Mouse (Mus musculus) frontal cortex, postnatal 36 days (tissue): ENCODE data around the gene Hist3h2a.
"Not testable (repeated sequence)": the region's sequence is repeated elsewhere in the genome, so short reads cannot be mapped to it uniquely, and the experiment has no call there.

ENCODE experiments used
- DNase-seq, 2 experiments: peaks; one replicate each; pipeline ENCODE4 v3.0.0; 2022; ENCODE audit warnings: low spot score in 2 of 2

The Hist3h2a gene

DNA sequence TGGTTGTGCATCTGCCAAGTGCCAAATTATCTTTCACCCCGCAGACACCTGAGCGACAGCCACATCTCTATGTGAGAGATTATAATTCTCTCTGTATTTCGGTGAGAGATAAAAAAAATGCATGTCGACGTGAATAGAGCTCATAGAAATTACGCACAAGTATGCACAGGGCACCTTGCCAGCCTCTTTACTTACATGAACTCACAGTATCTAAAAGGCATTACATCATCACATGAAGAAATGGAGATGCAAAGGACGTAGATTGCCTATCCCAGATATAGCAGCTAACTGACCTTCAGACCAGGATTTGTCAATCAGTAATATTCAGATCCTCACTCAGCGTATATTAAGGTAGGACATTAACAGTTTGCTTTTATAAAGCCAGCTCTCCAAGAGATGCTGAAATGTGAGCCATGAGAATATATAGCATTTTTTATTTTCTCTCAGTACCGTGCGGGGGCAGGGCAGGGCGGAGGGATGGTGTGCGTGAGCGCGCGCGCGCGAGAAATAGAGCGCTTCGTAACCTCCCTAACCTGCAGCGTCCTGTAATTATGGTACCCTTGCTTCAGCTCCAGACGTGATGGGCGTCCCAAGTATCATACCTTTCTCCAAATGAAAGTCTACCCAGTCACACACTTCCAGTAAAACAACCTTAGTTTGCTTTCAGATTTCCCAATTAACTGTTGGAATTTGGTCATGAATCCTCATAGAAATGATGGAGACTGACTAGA is 6.5 kb upstream of the Hist3h2a start:
- DNase-seq, result peak; percentile 65 to 75

GRCm38 (mm10) chr11:58948542-58949479 is 5.7 kb upstream of the Hist3h2a start, which contains the start of gene Hist3h2ba:
Hist3h2ba (plus strand) TSS chr11:58948920.
- peak; percentile 87 to 89 for DNase-seq

- DNase-seq, result peak in 1 of 2 experiments; percentile 60
These were observed 4.7 kb upstream of the Hist3h2a start for GRCm38 (mm10) chr11:58949480-58950431.

DNA sequence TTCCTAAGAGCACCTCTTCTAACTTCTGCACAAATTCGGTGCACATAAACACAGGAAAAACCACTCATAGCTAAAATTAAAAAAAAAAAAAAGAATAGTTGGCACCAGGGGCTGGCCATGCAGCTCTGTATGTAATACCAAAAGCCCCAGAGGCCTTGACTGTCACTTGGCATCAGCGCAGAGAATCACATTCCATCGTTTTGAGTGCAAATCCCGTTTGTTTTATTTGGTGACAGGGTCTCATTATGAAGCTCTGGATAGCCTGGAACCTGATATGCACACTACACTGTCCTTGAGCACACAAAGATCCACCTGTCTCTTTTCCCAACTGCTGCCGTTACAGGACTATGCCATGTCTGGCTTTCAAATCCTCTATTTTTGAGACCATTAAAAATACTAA is 3.3 kb upstream of the Hist3h2a start:
- DNase-seq, result no peak

DNA sequence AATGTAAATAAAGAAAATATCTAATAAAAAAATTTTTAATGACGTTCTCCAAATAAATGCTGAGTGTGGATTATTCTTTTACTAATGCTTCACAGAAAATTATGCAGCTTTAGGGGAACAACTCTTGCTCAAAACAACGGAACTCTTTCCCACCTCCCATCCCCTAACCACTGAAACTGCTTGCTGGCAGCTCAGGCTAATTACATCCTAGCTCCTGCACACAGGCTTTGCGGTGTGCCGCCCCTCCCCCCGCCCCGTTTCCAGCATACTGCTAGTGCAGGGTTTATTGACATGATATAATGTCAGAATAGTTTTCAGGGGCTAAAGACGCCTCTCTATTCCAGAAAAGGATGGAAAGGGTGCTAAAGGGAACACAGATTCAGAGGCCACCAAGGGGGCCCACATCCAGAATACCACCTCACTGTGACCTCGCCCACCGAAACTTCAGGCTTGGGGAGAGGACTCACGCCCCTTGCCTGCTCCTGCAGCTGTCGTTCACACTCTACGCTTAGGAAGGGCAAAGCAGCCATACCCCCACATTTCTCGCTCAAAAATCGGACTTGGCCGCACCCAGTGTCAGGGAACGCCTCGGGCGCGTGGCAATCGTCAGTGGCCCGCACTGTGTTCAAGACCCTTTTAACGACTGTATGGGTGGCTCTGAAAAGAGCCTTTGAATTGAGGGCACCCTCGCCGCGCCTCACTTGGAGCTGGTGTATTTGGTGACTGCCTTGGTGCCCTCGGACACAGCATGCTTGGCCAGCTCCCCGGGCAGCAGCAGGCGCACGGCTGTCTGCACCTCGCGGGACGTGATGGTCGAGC is 925 bp upstream of the Hist3h2a start:
- no peak for DNase-seq

GRCm38 (mm10) chr11:58954170-58954419 is 390 bp upstream of the Hist3h2a start:
- DNase-seq, result not testable (repeated sequence)

DNA sequence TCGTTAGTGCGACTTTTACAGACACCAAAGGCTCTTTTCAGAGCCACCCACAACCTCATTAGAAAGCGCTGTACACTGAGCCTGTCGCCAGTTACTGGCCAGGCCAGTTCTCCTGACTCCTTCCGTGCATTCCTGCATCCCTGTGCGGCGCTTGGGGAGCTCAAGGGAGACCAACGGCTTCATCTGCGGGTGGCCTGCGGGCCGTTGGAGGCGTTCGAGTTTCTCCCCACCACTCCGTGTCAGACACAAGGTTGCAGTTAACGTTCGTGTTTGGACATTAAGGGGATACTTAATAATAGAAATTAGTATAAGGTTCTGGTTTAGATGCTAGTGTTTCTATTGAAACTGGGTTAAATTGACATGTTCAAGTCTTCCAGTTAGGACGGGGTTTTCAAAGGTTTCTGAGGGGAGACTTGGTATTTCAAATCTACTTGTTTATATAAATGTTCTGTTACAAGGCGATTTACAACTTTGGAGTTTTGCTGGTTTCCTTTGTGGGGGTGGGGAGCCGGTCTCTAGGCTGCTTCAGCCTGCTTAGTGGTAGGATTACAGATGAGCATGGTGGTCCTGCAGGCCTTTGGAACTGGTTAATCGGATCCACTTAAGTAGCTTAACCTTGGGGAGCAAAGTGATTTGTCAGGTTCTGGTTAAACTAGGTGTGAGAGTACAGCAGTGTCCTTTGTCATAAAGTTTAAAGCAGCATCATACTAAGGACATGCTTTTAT is 820 bp downstream of the Hist3h2a start:
- DNase-seq, result no peak

- no peak for DNase-seq
These were observed 1.4 kb downstream of the Hist3h2a start for GRCm38 (mm10) chr11:58955868-58956257.

- peak in 1 of 2 experiments; percentile 51 for DNase-seq
These were observed 2.9 kb downstream of the Hist3h2a start for GRCm38 (mm10) chr11:58957226-58957914.

DNA sequence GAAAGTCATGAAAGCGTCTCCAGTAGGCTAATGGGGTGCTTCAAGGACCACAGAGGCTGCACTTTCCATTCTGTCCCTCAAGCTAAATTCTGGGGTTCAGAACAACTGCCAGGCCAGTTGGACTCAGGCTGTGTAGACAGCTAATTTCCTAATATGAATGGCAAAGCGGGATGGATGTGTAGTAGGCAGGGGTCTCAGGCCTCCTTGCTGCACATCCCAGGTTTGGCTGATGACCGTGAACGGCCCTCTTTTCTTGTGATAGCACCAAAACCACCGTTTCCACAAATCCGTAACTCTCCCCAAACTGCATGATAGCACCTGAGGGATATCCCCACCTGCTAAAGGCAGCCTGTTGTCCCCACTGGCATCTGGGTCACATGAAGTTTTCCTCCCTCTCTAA is 4.1 kb downstream of the Hist3h2a start:
- DNase-seq, result no peak

DNA sequence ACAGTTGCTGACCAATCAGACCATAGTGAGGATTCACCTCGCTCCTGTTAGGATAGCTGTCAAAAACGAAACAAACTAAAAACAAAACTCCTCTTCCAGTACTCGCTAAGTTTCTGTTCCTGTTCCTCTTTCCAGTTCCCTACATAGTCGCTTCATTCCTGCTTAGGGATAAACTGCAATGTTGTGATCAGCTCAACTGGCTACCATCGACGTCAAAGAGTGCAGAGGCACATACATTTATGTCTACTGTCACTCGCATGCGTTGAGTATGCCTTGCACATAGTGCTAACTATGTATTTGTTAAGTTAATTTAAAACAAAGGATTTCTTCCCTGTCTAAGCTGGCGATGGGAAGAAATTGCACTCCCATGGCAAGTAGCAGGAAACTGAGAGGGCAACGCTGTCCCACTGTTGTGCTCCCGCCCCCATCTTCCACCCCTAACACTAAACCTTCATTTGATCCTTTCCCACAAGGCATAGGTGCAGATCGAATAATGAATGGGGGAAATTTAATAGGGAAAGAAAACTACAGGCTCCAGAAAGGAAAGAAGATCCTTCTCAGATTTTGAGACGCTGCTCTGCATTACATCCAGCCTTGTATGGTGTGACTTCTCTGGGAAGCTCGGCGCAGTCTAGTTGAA is 4.8 kb downstream of the Hist3h2a start:
- no peak for DNase-seq

GRCm38 (mm10) chr11:58959921-58960465 is 5.5 kb downstream of the Hist3h2a start:
- peak; percentile 76 to 84 for DNase-seq

DNA sequence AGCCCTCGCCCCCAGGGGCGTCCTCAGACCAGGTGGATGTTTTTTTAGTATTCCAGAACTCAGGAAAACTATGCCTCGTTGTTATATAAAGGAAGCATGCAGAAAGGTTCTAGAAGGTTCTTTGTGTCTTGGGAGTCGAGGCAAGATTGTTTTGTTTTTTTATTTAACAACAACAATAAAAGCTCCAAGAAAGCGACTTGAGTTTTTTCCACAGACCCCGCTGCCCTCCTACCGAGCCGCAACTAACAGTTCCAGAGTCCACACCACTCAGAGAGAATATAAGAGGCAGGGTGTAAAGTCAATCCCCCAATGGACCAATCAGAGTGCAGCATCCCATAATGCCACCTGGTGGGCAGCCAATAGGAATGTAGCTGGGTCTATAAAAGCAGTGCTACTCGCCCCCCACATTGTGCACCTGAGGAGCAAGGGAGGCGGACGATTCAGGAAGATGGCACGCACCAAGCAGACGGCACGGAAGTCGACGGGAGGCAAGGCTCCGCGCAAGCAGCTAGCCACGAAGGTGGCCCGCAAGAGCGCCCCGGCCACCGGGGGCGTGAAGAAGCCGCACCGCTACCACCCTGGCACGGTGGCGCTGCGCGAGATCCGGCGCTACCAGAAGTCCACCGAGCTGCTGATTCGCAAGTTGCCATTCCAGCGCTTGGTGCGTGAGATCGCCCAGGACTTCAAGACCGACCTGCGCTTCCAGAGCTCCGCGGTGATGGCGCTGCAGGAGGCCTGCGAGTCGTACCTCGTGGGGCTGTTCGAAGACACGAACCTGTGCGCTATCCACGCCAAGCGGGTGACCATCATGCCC is 7.1 kb downstream of the Hist3h2a start:
- no peak for DNase-seq

DNA sequence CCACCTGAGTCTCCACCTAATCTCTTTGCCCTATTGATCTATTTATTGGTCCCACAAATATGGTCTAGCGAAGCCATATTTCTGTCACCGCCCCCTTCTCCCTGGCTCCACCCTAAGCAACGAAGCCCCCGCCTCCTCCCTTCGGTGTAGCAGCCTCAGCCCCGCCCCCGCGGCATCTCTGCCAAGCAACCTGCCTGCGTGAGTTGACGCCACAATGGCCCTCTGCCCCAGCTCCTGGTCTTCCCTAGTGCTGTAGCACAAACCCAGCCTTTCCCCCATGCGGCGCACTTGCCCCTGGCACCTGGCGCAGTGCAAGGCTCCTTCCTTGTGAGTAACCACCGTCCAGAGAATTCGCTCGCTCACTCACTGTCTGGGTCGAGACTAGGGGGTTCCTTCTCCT is 9.1 kb downstream of the Hist3h2a start:
- DNase-seq, result no peak

DNA sequence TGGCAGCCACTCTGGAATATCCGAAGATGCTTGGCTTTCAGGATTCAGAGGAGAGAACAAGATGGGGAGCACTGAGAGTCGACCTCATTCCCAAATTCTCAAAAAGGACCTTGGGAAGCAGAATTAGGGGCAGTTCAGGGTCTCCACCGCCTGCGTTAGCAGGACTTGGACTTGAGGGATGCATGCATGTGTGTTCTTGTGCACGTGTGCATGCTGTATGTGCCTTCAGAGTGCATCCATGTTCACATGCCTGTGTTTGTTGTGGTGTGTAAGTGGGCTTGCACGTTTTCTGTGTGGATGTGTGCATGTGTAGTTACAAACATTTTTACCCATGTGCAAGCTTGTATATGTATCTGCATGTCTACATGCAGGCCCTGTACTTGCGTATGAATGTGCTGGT is 9.7 kb downstream of the Hist3h2a start:
- DNase-seq, result no peak

- DNase-seq, result no peak
These were observed 10.7 kb downstream of the Hist3h2a start for GRCm38 (mm10) chr11:58965001-58965760.

GRCm38 (mm10) chr11:58967346-58967745 is 12.9 kb downstream of the Hist3h2a start:
- DNase-seq, result no peak
